In the genomic region with DNA sequence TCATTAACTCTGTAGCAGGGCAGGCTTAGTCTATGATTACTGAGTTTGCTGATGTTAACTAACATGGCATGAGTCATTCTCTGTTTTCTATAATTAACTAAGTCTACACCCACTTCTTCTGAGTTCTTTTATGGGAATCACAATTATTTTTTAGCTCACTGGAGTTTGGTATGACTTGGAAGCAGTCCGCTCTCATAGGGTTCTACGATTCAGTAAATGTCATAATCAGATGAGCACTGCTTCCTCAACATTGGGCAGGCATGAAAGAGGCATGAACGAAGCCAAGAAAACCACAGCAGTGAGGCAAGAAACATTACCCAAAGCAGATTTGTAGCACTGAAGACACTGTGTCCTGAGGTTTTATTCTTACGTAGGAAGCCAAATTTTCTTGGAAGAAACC, we compare ENCODE assay signal across 24 mouse cellular contexts.
DNase-seq lines count a peak whose midpoint lies in the region; ATAC-seq lines count a peak whose summit lies in the region.
"Had no signal": no experiment of that assay in that cellular context is flagged by ENCODE, and none has a peak within 500 bp of the region (broad histone marks: within the 10 kb centered on the region; RNA-seq: fewer than 3 reads in every experiment).

No protein-coding gene starts in this region.

- no peaks in the 10 kb centered on the region for H3K27me3 ChIP-seq in embryonic facial prominence, embryonic 15.5 days
- H3K27me3 ChIP-seq in liver, embryonic 11.5 days (replicated peaks; ENCODE audit: control insufficient read depth, insufficient read depth, low read length) = no peaks in the 10 kb centered on the region
- H3K27me3 ChIP-seq: CH12.LX; forebrain, embryonic 13.5 days; hindbrain, embryonic 12.5 days; limb, embryonic 12.5 days; liver, embryonic 12.5 days; stomach, embryonic 15.5 days had no signal

- no peak overlapping the region for H3K4me2 ChIP-seq in embryonic facial prominence, embryonic 15.5 days (replicated peaks)
- no peak overlapping the region for H3K4me2 ChIP-seq in liver, embryonic 11.5 days
- H3K4me2 ChIP-seq: forebrain, embryonic 13.5 days; hindbrain, embryonic 12.5 days; limb, embryonic 12.5 days; liver, embryonic 12.5 days; lung, embryonic 14.5 days; midbrain, embryonic 11.5 days; stomach, embryonic 15.5 days had no signal

- peak; percentile 20 to 38 for DNase-seq in frontal cortex, adult 2 months (ENCODE audit: extremely low spot score in 1 of 2, low spot score in 1 of 2)
- DNase-seq in frontal cortex, postnatal 36 days (ENCODE audit: low spot score in 2 of 2) = no peak
- DNase-seq in lung, postnatal 36 days = peak; percentile 13
- no peak for DNase-seq in lung, adult 18-20 months
- no peak for DNase-seq in liver, embryonic 11.5 days (ENCODE audit: low spot score)
- no peak for DNase-seq in urinary bladder, postnatal 36 days (ENCODE audit: low spot score in 2 of 2)
- DNase-seq: adrenal gland, postnatal 14 days; B cell, adult 2 months; cerebellum, adult 9-11 months; gastrocnemius, postnatal 36 days; kidney, adult 18-20 months; kidney, postnatal 4 days; lung, embryonic 14.5 days; thymus, adult 2 months had no signal

- H3K4me3 ChIP-seq in embryonic facial prominence, embryonic 15.5 days (replicated peaks) = no peak overlapping the region
- H3K4me3 ChIP-seq in liver, embryonic 11.5 days (ENCODE audit: low read depth, low read length) = no peak overlapping the region
- H3K4me3 ChIP-seq: erythroblast, embryonic 14.5 days; forebrain, embryonic 13.5 days; hindbrain, embryonic 12.5 days; limb, embryonic 12.5 days; liver, embryonic 12.5 days; stomach, embryonic 15.5 days had no signal

- WGBS in embryonic facial prominence, embryonic 15.5 days = 54% methylated on average over 4 of the region's 4 CpGs
- WGBS in liver, embryonic 11.5 days = 83% methylated on average over 4 of the region's 4 CpGs

- no peak overlapping the region for H3K27ac ChIP-seq in embryonic facial prominence, embryonic 15.5 days (replicated peaks)
- no peak overlapping the region for H3K27ac ChIP-seq in liver, embryonic 11.5 days (ENCODE audit: low read depth, low read length)
- H3K27ac ChIP-seq: forebrain, embryonic 13.5 days; hindbrain, embryonic 12.5 days; limb, embryonic 12.5 days; liver, embryonic 12.5 days; stomach, embryonic 15.5 days had no signal

- H3K9me3 ChIP-seq in embryonic facial prominence, embryonic 15.5 days (replicated peaks) = no peaks in the 10 kb centered on the region
- no peaks in the 10 kb centered on the region for H3K9me3 ChIP-seq in liver, embryonic 11.5 days (ENCODE audit: control insufficient read depth, low read length)
- H3K9me3 ChIP-seq: forebrain, embryonic 13.5 days; G1E; hindbrain, embryonic 12.5 days; limb, embryonic 12.5 days; liver, embryonic 12.5 days; stomach, embryonic 15.5 days had no signal

- H3K9ac ChIP-seq in embryonic facial prominence, embryonic 15.5 days = no peak overlapping the region
- no peak overlapping the region for H3K9ac ChIP-seq in liver, embryonic 11.5 days (ENCODE audit: low read depth, low read length)
- H3K9ac ChIP-seq: forebrain, embryonic 13.5 days; hindbrain, embryonic 12.5 days; limb, embryonic 12.5 days; liver, embryonic 12.5 days; lung, embryonic 14.5 days; stomach, embryonic 15.5 days had no signal

- peak; percentile 65 for ATAC-seq in embryonic facial prominence, embryonic 15.5 days (ENCODE audit: insufficient number of reproducible peaks, low FRiP score, low TSS enrichment, low read depth)
- ATAC-seq in liver, embryonic 11.5 days (replicated peaks; ENCODE audit: low FRiP score) = no peak
- ATAC-seq: forebrain, embryonic 13.5 days; liver, embryonic 12.5 days had no signal

- H3K4me1 ChIP-seq in embryonic facial prominence, embryonic 15.5 days = no peaks in the 10 kb centered on the region
- H3K4me1 ChIP-seq in liver, embryonic 11.5 days (replicated peaks; ENCODE audit: control insufficient read depth, insufficient read depth, low read length) = no peaks in the 10 kb centered on the region
- H3K4me1 ChIP-seq: forebrain, embryonic 13.5 days; hindbrain, embryonic 12.5 days; limb, embryonic 12.5 days; liver, embryonic 12.5 days; stomach, embryonic 15.5 days had no signal

- H3K36me3 ChIP-seq in embryonic facial prominence, embryonic 15.5 days = no peaks in the 10 kb centered on the region
- H3K36me3 ChIP-seq in liver, embryonic 11.5 days (ENCODE audit: control insufficient read depth, insufficient read depth, low read length) = no peaks in the 10 kb centered on the region
- H3K36me3 ChIP-seq: G1E; hindbrain, embryonic 12.5 days; limb, embryonic 12.5 days; liver, embryonic 12.5 days; stomach, embryonic 15.5 days had no signal

Comparison
In these comparisons a context has a peak if more than half of its experiments do, and no peak if none do; other contexts are left out.
1. DNase-seq: peak in frontal cortex, adult 2 months (2 of 2) and lung, postnatal 36 days (single experiment); none in frontal cortex, postnatal 36 days (0 of 2), lung, adult 18-20 months (0 of 2), liver, embryonic 11.5 days (single experiment) and urinary bladder, postnatal 36 days (0 of 2).